Mouse (Mus musculus): Measurements from ENCODE around the gene Nlgn1. TPM values are rescaled to one million over a fixed set of nuclear protein-coding genes. Genes with fewer than 3 reads are reported as not detected.

Nlgn1 gene
- polyA plus RNA-seq, 1 experiment from 2014 or later: 1.7 TPM

- Histone ChIP-seq H3K36me3 (no peaks in the 10 kb centered on the region), H3K27ac (no peak overlapping the region), H3K4me1 (no peaks in the 10 kb centered on the region), H3K4me3 (replicated peaks) (no peak overlapping the region), H3K9ac (no peak overlapping the region), H3K4me2 (no peak overlapping the region), H3K27me3 (replicated peaks) (no peaks in the 10 kb centered on the region), H3K9me3 (no peaks in the 10 kb centered on the region)
- WGBS: 69% methylated on average over 5 of the region's 5 CpGs
- no peak for ATAC-seq (ENCODE audit: insufficient read depth, low FRiP score, low read depth)
Observed at GRCm38 (mm10) chr3:26023217-26023616, 309.0 kb downstream of the Nlgn1 start.

- H3K27ac ChIP-seq: no peak overlapping the region
- ATAC-seq (ENCODE audit: insufficient read depth, low FRiP score, low read depth): no peak
- H3K9ac ChIP-seq: no peak overlapping the region
- H3K9me3 ChIP-seq: no peaks in the 10 kb centered on the region
- H3K36me3 ChIP-seq: no peaks in the 10 kb centered on the region
- no peaks in the 10 kb centered on the region for H3K27me3 ChIP-seq (replicated peaks)
- H3K4me3 ChIP-seq (replicated peaks): no peak overlapping the region
- no peaks in the 10 kb centered on the region for H3K4me1 ChIP-seq
- H3K4me2 ChIP-seq: no peak overlapping the region
- WGBS: 80% methylated on average over 6 of the region's 6 CpGs
Observed at GRCm38 (mm10) chr3:26021632-26022184, 310.6 kb downstream of the Nlgn1 start.

GRCm38 (mm10) chr3:26011310-26012078, 320.8 kb downstream of the Nlgn1 start:
- H3K4me2 ChIP-seq: no peak overlapping the region
- no peaks in the 10 kb centered on the region for H3K4me1 ChIP-seq
- no peaks in the 10 kb centered on the region for H3K27me3 ChIP-seq (replicated peaks)
- no peak for ATAC-seq (ENCODE audit: insufficient read depth, low FRiP score, low read depth)
- H3K9ac ChIP-seq: no peak overlapping the region
- H3K27ac ChIP-seq: no peak overlapping the region
- WGBS: 76% methylated on average over 4 of the region's 4 CpGs
- no peak overlapping the region for H3K4me3 ChIP-seq (replicated peaks)
- no peaks in the 10 kb centered on the region for H3K36me3 ChIP-seq
- no peaks in the 10 kb centered on the region for H3K9me3 ChIP-seq

- WGBS: 68% methylated on average over 7 of the region's 7 CpGs
- Histone ChIP-seq H3K9ac (no peak overlapping the region), H3K4me2 (no peak overlapping the region), H3K27ac (no peak overlapping the region), H3K4me1 (no peaks in the 10 kb centered on the region), H3K4me3 (replicated peaks) (no peak overlapping the region), H3K36me3 (no peaks in the 10 kb centered on the region), H3K9me3 (no peaks in the 10 kb centered on the region), H3K27me3 (replicated peaks) (no peaks in the 10 kb centered on the region)
- ATAC-seq (ENCODE audit: insufficient read depth, low FRiP score, low read depth): no peak
Observed at GRCm38 (mm10) chr3:26002863-26003608, 329.2 kb downstream of the Nlgn1 start.

GRCm38 (mm10) chr3:26002367-26002766, 329.9 kb downstream of the Nlgn1 start:
- H3K36me3 ChIP-seq: no peaks in the 10 kb centered on the region
- WGBS: 41% methylated on average over 2 of the region's 2 CpGs
- no peaks in the 10 kb centered on the region for H3K4me1 ChIP-seq
- no peaks in the 10 kb centered on the region for H3K27me3 ChIP-seq (replicated peaks)
- H3K4me2 ChIP-seq: no peak overlapping the region
- H3K27ac ChIP-seq: no peak overlapping the region
- no peaks in the 10 kb centered on the region for H3K9me3 ChIP-seq
- ATAC-seq (ENCODE audit: insufficient read depth, low FRiP score, low read depth): no peak
- H3K9ac ChIP-seq: no peak overlapping the region
- H3K4me3 ChIP-seq (replicated peaks): no peak overlapping the region

- 85% methylated on average over 2 of the region's 2 CpGs for WGBS
- Histone ChIP-seq H3K36me3 (no peaks in the 10 kb centered on the region), H3K9ac (no peak overlapping the region)
Observed at GRCm38 (mm10) chr3:25967546-25967945, 364.7 kb downstream of the Nlgn1 start.

GRCm38 (mm10) chr3:25964237-25964636, 368.0 kb downstream of the Nlgn1 start:
- Histone ChIP-seq H3K27ac (no peak overlapping the region), H3K9ac (no peak overlapping the region), H3K36me3 (no peaks in the 10 kb centered on the region), H3K4me2 (no peak overlapping the region), H3K27me3 (replicated peaks) (no peaks in the 10 kb centered on the region), H3K4me3 (replicated peaks) (no peak overlapping the region), H3K4me1 (no peaks in the 10 kb centered on the region), H3K9me3 (no peaks in the 10 kb centered on the region)
- 89% methylated on average over 3 of the region's 3 CpGs for WGBS
- no peak for ATAC-seq (ENCODE audit: insufficient read depth, low FRiP score, low read depth)

More at GRCm38 (mm10) chr3:25967546-25967945, 364.7 kb downstream of the Nlgn1 start:
- Histone ChIP-seq H3K4me2 (no peak overlapping the region), H3K27ac (no peak overlapping the region), H3K27me3 (replicated peaks) (no peaks in the 10 kb centered on the region), H3K4me1 (no peaks in the 10 kb centered on the region), H3K4me3 (replicated peaks) (no peak overlapping the region), H3K9me3 (no peaks in the 10 kb centered on the region)
- ATAC-seq (ENCODE audit: insufficient read depth, low FRiP score, low read depth): no peak

GRCm38 (mm10) chr3:25963568-25963967, 368.7 kb downstream of the Nlgn1 start:
- 35% methylated on average over 2 of the region's 2 CpGs for WGBS
- Histone ChIP-seq H3K27ac (no peak overlapping the region), H3K4me2 (no peak overlapping the region), H3K9me3 (no peaks in the 10 kb centered on the region), H3K4me1 (no peaks in the 10 kb centered on the region), H3K9ac (no peak overlapping the region), H3K4me3 (replicated peaks) (no peak overlapping the region), H3K27me3 (replicated peaks) (no peaks in the 10 kb centered on the region), H3K36me3 (no peaks in the 10 kb centered on the region)
- ATAC-seq (ENCODE audit: insufficient read depth, low FRiP score, low read depth): no peak

- WGBS: 84% methylated on average over 5 of the region's 5 CpGs
- Histone ChIP-seq H3K36me3 (no peaks in the 10 kb centered on the region), H3K27ac (no peak overlapping the region), H3K9ac (no peak overlapping the region), H3K4me1 (no peaks in the 10 kb centered on the region), H3K9me3 (no peaks in the 10 kb centered on the region), H3K27me3 (replicated peaks) (no peaks in the 10 kb centered on the region), H3K4me3 (replicated peaks) (no peak overlapping the region), H3K4me2 (no peak overlapping the region)
- ATAC-seq (ENCODE audit: insufficient read depth, low FRiP score, low read depth): no peak
Observed at GRCm38 (mm10) chr3:25916535-25916934, 415.7 kb downstream of the Nlgn1 start.

GRCm38 (mm10) chr3:25914365-25915065, 417.7 kb downstream of the Nlgn1 start:
- no peaks in the 10 kb centered on the region for H3K9me3 ChIP-seq
- no peaks in the 10 kb centered on the region for H3K27me3 ChIP-seq (replicated peaks)
- H3K4me1 ChIP-seq: no peaks in the 10 kb centered on the region
- H3K4me3 ChIP-seq (replicated peaks): no peak overlapping the region
- H3K9ac ChIP-seq: no peak overlapping the region
- 80% methylated on average over 2 of the region's 2 CpGs for WGBS
- H3K27ac ChIP-seq: no peak overlapping the region
- no peak for ATAC-seq (ENCODE audit: insufficient read depth, low FRiP score, low read depth)
- no peaks in the 10 kb centered on the region for H3K36me3 ChIP-seq
- H3K4me2 ChIP-seq: no peak overlapping the region

- H3K27ac ChIP-seq: no peak overlapping the region
- WGBS: 83% methylated on average over 11 of the region's 11 CpGs
- no peaks in the 10 kb centered on the region for H3K36me3 ChIP-seq
Observed at GRCm38 (mm10) chr3:25903140-25903809, 429.0 kb downstream of the Nlgn1 start.

More at GRCm38 (mm10) chr3:25903140-25903809, 429.0 kb downstream of the Nlgn1 start:
- no peak for ATAC-seq (ENCODE audit: insufficient read depth, low FRiP score, low read depth)
- H3K9ac ChIP-seq: no peak overlapping the region
- no peaks in the 10 kb centered on the region for H3K4me1 ChIP-seq
- H3K9me3 ChIP-seq: no peaks in the 10 kb centered on the region
- H3K4me3 ChIP-seq (replicated peaks): no peak overlapping the region
- H3K27me3 ChIP-seq (replicated peaks): no peaks in the 10 kb centered on the region
- H3K4me2 ChIP-seq: no peak overlapping the region

All from stomach, embryonic 15.5 days (tissue).